Mouse (Mus musculus) frontal cortex, adult (tissue): ENCODE results near the gene Pxdc1.
A peak's percentile ranks its signal among the peaks of the same experiment; 100 is the strongest.

Source experiments
- ATAC-seq: cut with Nextera tagmentation; 2 replicates; pipeline ENCODE4 v1.9.2; 2017; ENCODE audit warnings: mild to moderate bottlenecking, moderate library complexity, mixed read lengths; ENCODE audit not compliant: low TSS enrichment

Gene Pxdc1

GRCm38 (mm10) chr13:34653391-34653790, at the start of gene Pxdc1:
Gene Pxdc1 (minus strand): TSS chr13:34653486.
- ATAC-seq = no peak

GRCm38 (mm10) chr13:34700630-34701029, 47.3 kb upstream of the Pxdc1 start:
- ATAC-seq = no peak

GRCm38 (mm10) chr13:34700091-34700490, 46.8 kb upstream of the Pxdc1 start:
- ATAC-seq = no peak

GRCm38 (mm10) chr13:34696734-34697332, 43.5 kb upstream of the Pxdc1 start:
- ATAC-seq = no peak

- no peak for ATAC-seq
Observed at GRCm38 (mm10) chr13:34693111-34693510, 39.8 kb upstream of the Pxdc1 start.

- ATAC-seq = no peak
Observed at GRCm38 (mm10) chr13:34691049-34691448, 37.8 kb upstream of the Pxdc1 start.

- ATAC-seq = peak; percentile 47; the same call in 1 of the 2 replicates
Observed at GRCm38 (mm10) chr13:34685008-34685765, 31.9 kb upstream of the Pxdc1 start.

GRCm38 (mm10) chr13:34683762-34684488, 30.6 kb upstream of the Pxdc1 start:
- ATAC-seq = no peak

- ATAC-seq = no peak
Observed at GRCm38 (mm10) chr13:34683270-34683669, 30.0 kb upstream of the Pxdc1 start.

- no peak for ATAC-seq
Observed at GRCm38 (mm10) chr13:34676507-34676906, 23.2 kb upstream of the Pxdc1 start.

GRCm38 (mm10) chr13:34675847-34676383, 22.6 kb upstream of the Pxdc1 start:
- ATAC-seq = peak; percentile 83

- ATAC-seq = no peak
Observed at GRCm38 (mm10) chr13:34673354-34673753, 20.1 kb upstream of the Pxdc1 start.

- no peak for ATAC-seq
Observed at GRCm38 (mm10) chr13:34669919-34670865, 16.9 kb upstream of the Pxdc1 start.

- ATAC-seq = no peak
Observed at GRCm38 (mm10) chr13:34667197-34667596, 13.9 kb upstream of the Pxdc1 start.

GRCm38 (mm10) chr13:34665074-34665473, 11.8 kb upstream of the Pxdc1 start:
- no peak for ATAC-seq

- ATAC-seq = no peak
Observed at GRCm38 (mm10) chr13:34663762-34664161, 10.5 kb upstream of the Pxdc1 start.

GRCm38 (mm10) chr13:34659507-34659906, 6.2 kb upstream of the Pxdc1 start:
- no peak for ATAC-seq

GRCm38 (mm10) chr13:34656351-34656750, 3.1 kb upstream of the Pxdc1 start:
- ATAC-seq = no peak

- peak; percentile 48 for ATAC-seq
Observed at GRCm38 (mm10) chr13:34652353-34653241, 689 bp downstream of the Pxdc1 start.

GRCm38 (mm10) chr13:34652016-34652352, 1.3 kb downstream of the Pxdc1 start:
- peak; percentile 31 for ATAC-seq
